8 mouse cellular contexts compared by ENCODE assay signal in genomic region chrX:48255830-48256428, GRCm38 (mm10). TPM values are rescaled to one million over a fixed set of nuclear protein-coding genes. Genes with fewer than 3 reads are reported as not detected.
A peak's percentile ranks its signal among the peaks of the same experiment; 100 is the strongest.
DNase-seq lines count a peak whose midpoint lies in the region; ATAC-seq lines count a peak whose summit lies in the region.

No protein-coding gene starts in this region.

- H3K9me3 ChIP-seq in forebrain, embryonic 10.5 days: no peaks in the 10 kb centered on the region
- H3K9me3 ChIP-seq in midbrain, embryonic 11.5 days (ENCODE audit: control insufficient read depth, low read length): no peaks in the 10 kb centered on the region

- H3K4me1 ChIP-seq in forebrain, embryonic 10.5 days: peaks cover 8% of the 10 kb centered on the region
- H3K4me1 ChIP-seq in midbrain, embryonic 11.5 days (ENCODE audit: control insufficient read depth, insufficient read depth, low read length): no peaks in the 10 kb centered on the region

- peak overlapping the region; percentile 48 for H3K9ac ChIP-seq in midbrain, embryonic 11.5 days (ENCODE audit: low read length)

- 12% methylated on average over 18 of the region's 18 CpGs for WGBS in forebrain, embryonic 10.5 days
- 23% methylated on average over 18 of the region's 18 CpGs for WGBS in midbrain, embryonic 11.5 days

- peak overlapping the region; percentile 83 for H3K27ac ChIP-seq in forebrain, embryonic 10.5 days
- H3K27ac ChIP-seq in midbrain, embryonic 11.5 days (ENCODE audit: low read depth, low read length): peak overlapping the region; percentile 40; the same call in 1 of the 2 replicates

- peaks cover 20% of the 10 kb centered on the region for H3K36me3 ChIP-seq in forebrain, embryonic 10.5 days (replicated peaks)
- no peaks in the 10 kb centered on the region for H3K36me3 ChIP-seq in midbrain, embryonic 11.5 days (ENCODE audit: control insufficient read depth, insufficient read depth, low read length)

- H3K4me3 ChIP-seq in forebrain, embryonic 10.5 days: peak overlapping the region; percentile 59
- H3K4me3 ChIP-seq in midbrain, embryonic 11.5 days (ENCODE audit: low read depth, low read length): peak overlapping the region; percentile 49

- peak overlapping the region; percentile 55 for H3K4me2 ChIP-seq in midbrain, embryonic 11.5 days

- peak; percentile 3 for DNase-seq in right cerebral cortex, adult 18-20 months
- DNase-seq in right cerebral cortex, postnatal 36 days (ENCODE audit: low spot score in 2 of 2): no peak
- peak; percentile 16 for DNase-seq in c-Kit-positive CD71-positive TER-119-negative erythroid progenitor cells, embryonic 14.5 days (ENCODE audit: low read depth)
- DNase-seq in forebrain, embryonic 10.5 days (ENCODE audit: extremely low spot score, low spot score): peak; percentile 14
- DNase-seq in kidney, postnatal 10 days: peak; percentile 10
- DNase-seq in midbrain, embryonic 11.5 days (ENCODE audit: low spot score, missing footprints): no peak
- DNase-seq in gastrocnemius, adult 18-20 months (ENCODE audit: low spot score): no peak
- no peak for DNase-seq in yolk sac, embryonic 10.5 days (ENCODE audit: low spot score)

- H3K27me3 ChIP-seq in forebrain, embryonic 10.5 days (ENCODE audit: poor library complexity, severe bottlenecking): no peaks in the 10 kb centered on the region; the same call in 1 of the 2 replicates
- no peaks in the 10 kb centered on the region for H3K27me3 ChIP-seq in midbrain, embryonic 11.5 days (ENCODE audit: control insufficient read depth, insufficient read depth, low read length)

- ATAC-seq in midbrain, embryonic 11.5 days (ENCODE audit: low FRiP score): peak; percentile 56

RNA-seq across cellular contexts. Expression of gene Utp14a, which starts 0.7 kb away (rescaled TPM):
- polyA plus RNA-seq in forebrain, embryonic 10.5 days (2016; fragmentation: Nextera tagmentation; extraction: Ambion mirVana): 24.6 TPM in 2 replicates
- polyA plus RNA-seq in midbrain, embryonic 11.5 days (2014; fragmentation: Nextera tagmentation; extraction: Ambion mirVana): 21.4 and 23.1 TPM in 2 replicates
- total RNA-seq in gastrocnemius, adult 18-20 months (2021): 10 to 100 TPM; 12.6 to 13.6 TPM

RNA-seq across cellular contexts. Expression of gene Zdhhc9, which starts 47.3 kb away (rescaled TPM):
- polyA plus RNA-seq in forebrain, embryonic 10.5 days (2016; fragmentation: Nextera tagmentation; extraction: Ambion mirVana): 3.0 and 3.6 TPM in 2 replicates
- 3.6 and 3.7 TPM in 2 replicates for polyA plus RNA-seq in midbrain, embryonic 11.5 days (2014; fragmentation: Nextera tagmentation; extraction: Ambion mirVana)
- total RNA-seq in gastrocnemius, adult 18-20 months (2021): 1 to 10 TPM; 7.9 to 8.8 TPM

Comparison
In these comparisons a context has a peak if more than half of its experiments do, and no peak if none do; other contexts are left out.
1. DNase-seq: peak in right cerebral cortex, adult 18-20 months (single experiment), c-Kit-positive CD71-positive TER-119-negative erythroid progenitor cells, embryonic 14.5 days (single experiment), forebrain, embryonic 10.5 days (single experiment) and kidney, postnatal 10 days (single experiment); none in right cerebral cortex, postnatal 36 days (0 of 2), midbrain, embryonic 11.5 days (single experiment), gastrocnemius, adult 18-20 months (single experiment) and yolk sac, embryonic 10.5 days (single experiment).